Mouse (Mus musculus): ENCODE results near the gene Lss.
A peak's percentile ranks its signal among the peaks of the same experiment; 100 is the strongest.

The Lss gene

GRCm38 (mm10) chr10:76561972-76562371 lies 30.6 kb downstream of the Lss start, which contains the start of gene Spatc1l:
Spatc1l (plus strand) TSS chr10:76562272.
- DNase-seq (ENCODE audit: low spot score) = no peak

- DNase-seq (ENCODE audit: low spot score) = peak; percentile 37
These were observed 38.8 kb downstream of the Lss start for GRCm38 (mm10) chr10:76569996-76570685.

GRCm38 (mm10) chr10:76571070-76571469 lies 39.7 kb downstream of the Lss start:
- DNase-seq (ENCODE audit: low spot score) = no peak

GRCm38 (mm10) chr10:76572151-76572550 lies 40.8 kb downstream of the Lss start:
- no peak for DNase-seq (ENCODE audit: low spot score)

- peak; percentile 33 for DNase-seq (ENCODE audit: low spot score)
These were observed 44.0 kb downstream of the Lss start, which contains the start of gene Ftcd for GRCm38 (mm10) chr10:76575374-76575773. Ftcd (plus strand) TSS chr10:76575648.

GRCm38 (mm10) chr10:76576920-76577319 lies 45.5 kb downstream of the Lss start:
- peak; percentile 51 for DNase-seq (ENCODE audit: low spot score)

- no peak for DNase-seq (ENCODE audit: low spot score)
These were observed 52.8 kb downstream of the Lss start for GRCm38 (mm10) chr10:76584138-76584537.

GRCm38 (mm10) chr10:76586190-76586589 lies 54.8 kb downstream of the Lss start:
- DNase-seq (ENCODE audit: low spot score) = no peak

GRCm38 (mm10) chr10:76590197-76590596 lies 58.8 kb downstream of the Lss start:
- no peak for DNase-seq (ENCODE audit: low spot score)

GRCm38 (mm10) chr10:76596338-76596737 lies 65.0 kb downstream of the Lss start:
- DNase-seq (ENCODE audit: low spot score) = no peak

GRCm38 (mm10) chr10:76602690-76603089 lies 71.3 kb downstream of the Lss start:
- DNase-seq (ENCODE audit: low spot score) = no peak

Measured in yolk sac, embryonic 10.5 days (tissue).